In the genomic region with DNA sequence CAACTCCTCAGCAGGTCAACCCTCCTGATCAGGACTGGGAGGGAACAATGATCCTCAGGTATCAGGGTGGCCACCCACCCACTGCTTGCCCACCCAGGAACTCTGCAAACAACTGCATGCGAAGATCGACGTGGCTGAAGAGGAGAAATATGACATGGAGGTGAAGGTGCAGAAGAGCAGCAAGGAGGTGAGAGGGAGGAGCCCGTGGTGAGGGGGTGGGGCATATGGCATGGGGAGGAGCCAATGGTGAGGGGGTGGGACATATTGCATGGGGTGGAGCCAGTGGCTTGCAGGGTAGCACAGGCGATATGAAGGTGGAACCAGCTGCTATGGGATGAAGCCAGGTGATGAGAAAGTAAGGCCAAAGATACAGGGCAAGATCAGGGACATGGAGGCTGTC, we compare ENCODE assay signal across 24 mouse cellular contexts. TPM values are rescaled to one million over a fixed set of nuclear protein-coding genes. Genes with fewer than 3 reads are reported as not detected.
DNase-seq lines count a peak whose midpoint lies in the region; ATAC-seq and TF ChIP-seq lines count a peak whose summit lies in the region.
"Had no signal": no experiment of that assay in that cellular context is flagged by ENCODE, and none has a peak within 500 bp of the region (broad histone marks: within the 10 kb centered on the region; RNA-seq: fewer than 3 reads in every experiment).

No protein-coding gene starts in this region.

- no peak overlapping the region for H3K4me3 ChIP-seq in heart, embryonic 10.5 days
- H3K4me3 ChIP-seq in stomach, embryonic 15.5 days (replicated peaks): no peak overlapping the region
- no peak overlapping the region for H3K4me3 ChIP-seq in stomach, postnatal 0 days (ENCODE audit: low read depth, low read length)
- no peak overlapping the region for H3K4me3 ChIP-seq in embryonic facial prominence, embryonic 10.5 days
- no peak overlapping the region for H3K4me3 ChIP-seq in intestine, embryonic 16.5 days (ENCODE audit: low read length)
- H3K4me3 ChIP-seq: embryonic facial prominence, embryonic 13.5 days; heart, embryonic 13.5 days had no signal

- intact Hi-C loops in heart, postnatal 10 days (cut with DNase I): no loop called here

- H3K9me3 ChIP-seq in heart, embryonic 10.5 days: no peaks in the 10 kb centered on the region
- H3K9me3 ChIP-seq in stomach, embryonic 15.5 days: no peaks in the 10 kb centered on the region
- no peaks in the 10 kb centered on the region for H3K9me3 ChIP-seq in stomach, postnatal 0 days (ENCODE audit: control insufficient read depth, low read length)
- H3K9me3 ChIP-seq in embryonic facial prominence, embryonic 10.5 days: no peaks in the 10 kb centered on the region
- no peaks in the 10 kb centered on the region for H3K9me3 ChIP-seq in intestine, embryonic 16.5 days (ENCODE audit: control insufficient read depth, low read length)
- H3K9me3 ChIP-seq: embryonic facial prominence, embryonic 13.5 days; heart, embryonic 13.5 days had no signal

- no peak for TF ChIP-seq CTCF in stomach, postnatal 0 days (IDR thresholded peaks at IDR 0.05; ENCODE audit: low read depth)

- peaks cover 52% of the 10 kb centered on the region for H3K4me1 ChIP-seq in heart, embryonic 10.5 days
- H3K4me1 ChIP-seq in stomach, embryonic 15.5 days: peaks cover 21% of the 10 kb centered on the region
- peaks cover 3% of the 10 kb centered on the region; the same call in 1 of the 2 replicates for H3K4me1 ChIP-seq in stomach, postnatal 0 days (replicated peaks; ENCODE audit: control insufficient read depth, insufficient read depth)
- H3K4me1 ChIP-seq in embryonic facial prominence, embryonic 10.5 days: peaks cover 34% of the 10 kb centered on the region
- H3K4me1 ChIP-seq in intestine, embryonic 16.5 days (ENCODE audit: control insufficient read depth, insufficient read depth, low read length): peaks cover 15% of the 10 kb centered on the region

- H3K27me3 ChIP-seq in heart, embryonic 10.5 days (ENCODE audit: insufficient read depth, poor library complexity, severe bottlenecking): 0 out of 2 replicates have a peak, but pooled peaks cover 4% of the 10 kb centered on the region
- no peaks in the 10 kb centered on the region for H3K27me3 ChIP-seq in stomach, embryonic 15.5 days (replicated peaks)
- no peaks in the 10 kb centered on the region for H3K27me3 ChIP-seq in stomach, postnatal 0 days (ENCODE audit: control insufficient read depth, insufficient read depth, low read length)
- no peaks in the 10 kb centered on the region for H3K27me3 ChIP-seq in embryonic facial prominence, embryonic 10.5 days (replicated peaks; ENCODE audit: low read depth, poor library complexity, severe bottlenecking)
- H3K27me3 ChIP-seq in intestine, embryonic 16.5 days (replicated peaks; ENCODE audit: control insufficient read depth, insufficient read depth, low read length): no peaks in the 10 kb centered on the region
- H3K27me3 ChIP-seq: embryonic facial prominence, embryonic 13.5 days; heart, embryonic 13.5 days had no signal

- H3K4me2 ChIP-seq in stomach, embryonic 15.5 days: no peak overlapping the region
- H3K4me2 ChIP-seq in stomach, postnatal 0 days (replicated peaks; ENCODE audit: low read depth): no peak overlapping the region
- H3K4me2 ChIP-seq in intestine, embryonic 16.5 days (ENCODE audit: low read depth, low read length): no peak overlapping the region
- H3K4me2 ChIP-seq: embryonic facial prominence, embryonic 13.5 days; heart, embryonic 13.5 days had no signal

- TF ChIP-seq EP300 in stomach, postnatal 0 days (optimal IDR thresholded peaks at IDR 0.05): no peak

- WGBS in heart, embryonic 10.5 days: 83% methylated on average over 5 of the region's 5 CpGs
- 83% methylated on average over 5 of the region's 5 CpGs for WGBS in stomach, embryonic 15.5 days
- 88% methylated on average over 5 of the region's 5 CpGs for WGBS in stomach, postnatal 0 days
- WGBS in embryonic facial prominence, embryonic 10.5 days: 88% methylated on average over 5 of the region's 5 CpGs
- 80% methylated on average over 5 of the region's 5 CpGs for WGBS in intestine, embryonic 16.5 days

- peak overlapping the region; percentile 88 for H3K27ac ChIP-seq in heart, embryonic 10.5 days
- 0 out of 2 replicates have a peak overlapping the region, but pooled peaks have one; percentile 27 for H3K27ac ChIP-seq in stomach, embryonic 15.5 days
- H3K27ac ChIP-seq in stomach, postnatal 0 days (replicated peaks): no peak overlapping the region
- H3K27ac ChIP-seq in embryonic facial prominence, embryonic 10.5 days (replicated peaks): peak overlapping the region; percentile 55; the same call in 1 of the 2 replicates
- H3K27ac ChIP-seq in intestine, embryonic 16.5 days (ENCODE audit: low read length): no peak overlapping the region
- H3K27ac ChIP-seq: embryonic facial prominence, embryonic 13.5 days had no signal

- H3K36me3 ChIP-seq in heart, embryonic 10.5 days: no peaks in the 10 kb centered on the region
- H3K36me3 ChIP-seq in stomach, embryonic 15.5 days: no peaks in the 10 kb centered on the region
- H3K36me3 ChIP-seq in stomach, postnatal 0 days (ENCODE audit: control insufficient read depth, insufficient read depth, low read length): no peaks in the 10 kb centered on the region
- H3K36me3 ChIP-seq in embryonic facial prominence, embryonic 10.5 days (replicated peaks): no peaks in the 10 kb centered on the region
- H3K36me3 ChIP-seq in intestine, embryonic 16.5 days (ENCODE audit: control insufficient read depth, insufficient read depth, low read length): no peaks in the 10 kb centered on the region
- H3K36me3 ChIP-seq: embryonic facial prominence, embryonic 13.5 days; heart, embryonic 13.5 days had no signal

- DNase-seq in heart, embryonic 10.5 days (ENCODE audit: low spot score): no peak
- no peak for DNase-seq in heart, postnatal 10 days
- DNase-seq in stomach, postnatal 0 days (ENCODE audit: low spot score): no peak
- no peak for DNase-seq in embryonic facial prominence, embryonic 10.5 days (ENCODE audit: low spot score)
- no peak for DNase-seq in neural tube, embryonic 10.5 days (ENCODE audit: extremely low spot score, low spot score)
- DNase-seq: cerebellum, adult 18-20 months; cerebellum, postnatal 36 days; kidney, adult 9 months; kidney, postnatal 36 days; right cerebral cortex, postnatal 14 days had no signal

- no peak overlapping the region for H3K9ac ChIP-seq in stomach, embryonic 15.5 days
- no peak overlapping the region for H3K9ac ChIP-seq in stomach, postnatal 0 days (ENCODE audit: low read length)
- no peak overlapping the region for H3K9ac ChIP-seq in intestine, embryonic 16.5 days (ENCODE audit: low read depth, low read length)
- H3K9ac ChIP-seq: embryonic facial prominence, embryonic 13.5 days had no signal

- ATAC-seq in stomach, embryonic 15.5 days (ENCODE audit: insufficient read depth, low FRiP score, low read depth): no peak
- no peak for ATAC-seq in stomach, postnatal 0 days (ENCODE audit: low FRiP score, low TSS enrichment)
- no peak for ATAC-seq in intestine, embryonic 16.5 days
- ATAC-seq: CD4-positive, CD25-positive, alpha-beta regulatory T cell, adult 4 months; lung, postnatal 0 days had no signal

RNA-seq across cellular contexts. Expression of gene Tnni2, which starts 1.9 kb away (rescaled TPM):
- 51.9 and 56.4 TPM in 2 replicates for polyA plus RNA-seq in heart, embryonic 10.5 days (2016; fragmentation: Nextera tagmentation; extraction: Ambion mirVana)
- 1 to 10 TPM; 1.9 to 4.3 TPM for total RNA-seq in heart, postnatal 10 days (2021)
- 10.4 and 13.3 TPM in 2 replicates for polyA plus RNA-seq in stomach, embryonic 15.5 days (2015; fragmentation: Nextera tagmentation; extraction: Ambion mirVana)
- polyA plus RNA-seq in stomach, postnatal 0 days (2015; fragmentation: Nextera tagmentation; extraction: Ambion mirVana): 19.1 and 19.6 TPM in 2 replicates
- polyA plus RNA-seq in embryonic facial prominence, embryonic 10.5 days (2016; fragmentation: Nextera tagmentation; extraction: Ambion mirVana): 1.7 and 2.5 TPM in 2 replicates
- 4.3 and 4.7 TPM in 2 replicates for polyA plus RNA-seq in intestine, embryonic 16.5 days (2015; fragmentation: Nextera tagmentation; extraction: Ambion mirVana)
- total RNA-seq: left cerebral cortex, postnatal 25 days; MEL had no signal
- polyA plus RNA-seq: CD4-positive, CD25-positive, alpha-beta regulatory T cell, adult 4 months; liver, adult 2 months had no signal

RNA-seq across cellular contexts. Expression of gene Syt8, which starts 8.8 kb away (rescaled TPM):
- 0.38 and 1.3 TPM in 2 replicates for polyA plus RNA-seq in heart, embryonic 10.5 days (2016; fragmentation: Nextera tagmentation; extraction: Ambion mirVana)
- not detected for total RNA-seq in heart, postnatal 10 days (2021)
- 13.2 and 19.6 TPM in 2 replicates for polyA plus RNA-seq in stomach, embryonic 15.5 days (2015; fragmentation: Nextera tagmentation; extraction: Ambion mirVana)
- 70.7 and 78.9 TPM in 2 replicates for polyA plus RNA-seq in stomach, postnatal 0 days (2015; fragmentation: Nextera tagmentation; extraction: Ambion mirVana)
- not detected in 2 replicates for polyA plus RNA-seq in embryonic facial prominence, embryonic 10.5 days (2016; fragmentation: Nextera tagmentation; extraction: Ambion mirVana)
- polyA plus RNA-seq in intestine, embryonic 16.5 days (2015; fragmentation: Nextera tagmentation; extraction: Ambion mirVana): 8.8 and 10.4 TPM in 2 replicates
- total RNA-seq: adrenal gland, adult 18-20 months; hematopoietic stem cell, adult 5-6 weeks; layer of hippocampus, postnatal 14 days; left cerebral cortex, postnatal 25 days; liver, adult 2 months; MEL; monocyte, adult 5-6 weeks had no signal
- polyA plus RNA-seq: CD4-positive, CD25-positive, alpha-beta regulatory T cell, adult 4 months; liver, adult 2 months; neural tube, embryonic 14.5 days had no signal

RNA-seq across cellular contexts. Expression of gene Lsp1, which starts 17.1 kb away (rescaled TPM):
- polyA plus RNA-seq in heart, embryonic 10.5 days (2016; fragmentation: Nextera tagmentation; extraction: Ambion mirVana): 32.0 and 36.9 TPM in 2 replicates
- 100 to 1,000 TPM; 111 to 116 TPM for total RNA-seq in heart, postnatal 10 days (2021)
- polyA plus RNA-seq in stomach, embryonic 15.5 days (2015; fragmentation: Nextera tagmentation; extraction: Ambion mirVana): 196 and 211 TPM in 2 replicates
- polyA plus RNA-seq in stomach, postnatal 0 days (2015; fragmentation: Nextera tagmentation; extraction: Ambion mirVana): 107 and 110 TPM in 2 replicates
- 20.9 and 21.4 TPM in 2 replicates for polyA plus RNA-seq in embryonic facial prominence, embryonic 10.5 days (2016; fragmentation: Nextera tagmentation; extraction: Ambion mirVana)
- 125 and 134 TPM in 2 replicates for polyA plus RNA-seq in intestine, embryonic 16.5 days (2015; fragmentation: Nextera tagmentation; extraction: Ambion mirVana)
- total RNA-seq: MEL had no signal

RNA-seq across cellular contexts. Expression of gene Tnnt3, which starts 55.2 kb away (rescaled TPM):
- 9.5 and 10.4 TPM in 2 replicates for polyA plus RNA-seq in heart, embryonic 10.5 days (2016; fragmentation: Nextera tagmentation; extraction: Ambion mirVana)
- 1 to 10 TPM in 1 of 2 experiments, under 1 TPM in 1; 0.67 to 1.8 TPM for total RNA-seq in heart, postnatal 10 days (2021)
- polyA plus RNA-seq in stomach, embryonic 15.5 days (2015; fragmentation: Nextera tagmentation; extraction: Ambion mirVana): 4.6 and 11.8 TPM in 2 replicates
- polyA plus RNA-seq in stomach, postnatal 0 days (2015; fragmentation: Nextera tagmentation; extraction: Ambion mirVana): 8.0 and 11.7 TPM in 2 replicates
- 1.4 and 1.6 TPM in 2 replicates for polyA plus RNA-seq in embryonic facial prominence, embryonic 10.5 days (2016; fragmentation: Nextera tagmentation; extraction: Ambion mirVana)
- polyA plus RNA-seq in intestine, embryonic 16.5 days (2015; fragmentation: Nextera tagmentation; extraction: Ambion mirVana): 2.1 and 3.2 TPM in 2 replicates
- total RNA-seq: left cerebral cortex, postnatal 25 days; MEL had no signal
- polyA plus RNA-seq: liver, adult 2 months had no signal

RNA-seq across cellular contexts. Expression of gene Ctsd, which starts 55.6 kb away (rescaled TPM):
- polyA plus RNA-seq in heart, embryonic 10.5 days (2016; fragmentation: Nextera tagmentation; extraction: Ambion mirVana): 293 and 402 TPM in 2 replicates
- total RNA-seq in heart, postnatal 10 days (2021): 100 to 1,000 TPM; 501 to 525 TPM
- polyA plus RNA-seq in stomach, embryonic 15.5 days (2015; fragmentation: Nextera tagmentation; extraction: Ambion mirVana): 308 and 323 TPM in 2 replicates
- 798 and 841 TPM in 2 replicates for polyA plus RNA-seq in stomach, postnatal 0 days (2015; fragmentation: Nextera tagmentation; extraction: Ambion mirVana)
- polyA plus RNA-seq in embryonic facial prominence, embryonic 10.5 days (2016; fragmentation: Nextera tagmentation; extraction: Ambion mirVana): 151 and 158 TPM in 2 replicates
- polyA plus RNA-seq in intestine, embryonic 16.5 days (2015; fragmentation: Nextera tagmentation; extraction: Ambion mirVana): 395 and 444 TPM in 2 replicates

Comparison
In these comparisons a context has a peak if more than half of its experiments do, and no peak if none do; other contexts are left out.
1. H3K27ac ChIP-seq: peak in heart, embryonic 10.5 days (single experiment), stomach, embryonic 15.5 days (single experiment) and embryonic facial prominence, embryonic 10.5 days (single experiment); none in stomach, postnatal 0 days (single experiment) and intestine, embryonic 16.5 days (single experiment).